Mouse (Mus musculus): Measurements from ENCODE around the gene Hspa2. TPM values are rescaled to one million over a fixed set of nuclear protein-coding genes. Genes with fewer than 3 reads are reported as not detected.

Gene Hspa2
- total RNA-seq (2015; ENCODE audit: low replicate concordance) (0.42 and 4.4 TPM in 2 replicates), total RNA-seq (2017; ENCODE audit: low replicate concordance) (0.68 and 1.8 TPM in 2 replicates)

GRCm38 (mm10) chr12:76403886-76404537 is at the start of gene Hspa2:
Gene Hspa2 (plus strand): TSS chr12:76404176.
- ATAC-seq (replicated peaks; ENCODE audit: low FRiP score, poor library complexity, severe bottlenecking), result peak; percentile 92

- ATAC-seq (replicated peaks; ENCODE audit: low FRiP score, poor library complexity, severe bottlenecking), result no peak
Observed at GRCm38 (mm10) chr12:76360868-76361267, 43.1 kb upstream of the Hspa2 start.

GRCm38 (mm10) chr12:76361405-76362302 is 42.3 kb upstream of the Hspa2 start:
- peak; percentile 73 for ATAC-seq (replicated peaks; ENCODE audit: low FRiP score, poor library complexity, severe bottlenecking)

GRCm38 (mm10) chr12:76362303-76362676 is 41.7 kb upstream of the Hspa2 start:
- peak; percentile 55 for ATAC-seq (replicated peaks; ENCODE audit: low FRiP score, poor library complexity, severe bottlenecking)

GRCm38 (mm10) chr12:76366276-76366675 is 37.7 kb upstream of the Hspa2 start:
- ATAC-seq (replicated peaks; ENCODE audit: low FRiP score, poor library complexity, severe bottlenecking), result no peak

- no peak for ATAC-seq (replicated peaks; ENCODE audit: low FRiP score, poor library complexity, severe bottlenecking)
Observed at GRCm38 (mm10) chr12:76367096-76367995, 36.6 kb upstream of the Hspa2 start.

- ATAC-seq (replicated peaks; ENCODE audit: low FRiP score, poor library complexity, severe bottlenecking), result no peak
Observed at GRCm38 (mm10) chr12:76368201-76368789, 35.7 kb upstream of the Hspa2 start.

- ATAC-seq (replicated peaks; ENCODE audit: low FRiP score, poor library complexity, severe bottlenecking), result 0 out of 2 replicates have a peak, but pooled peaks have one; percentile 28
Observed at GRCm38 (mm10) chr12:76368790-76369205, 35.2 kb upstream of the Hspa2 start.

GRCm38 (mm10) chr12:76369206-76369977 is 34.6 kb upstream of the Hspa2 start, which contains the start of gene Zbtb25:
Gene Zbtb25 (minus strand): TSS chr12:76369602.
- peak; percentile 48 for ATAC-seq (replicated peaks; ENCODE audit: low FRiP score, poor library complexity, severe bottlenecking)

- ATAC-seq (replicated peaks; ENCODE audit: low FRiP score, poor library complexity, severe bottlenecking), result 0 out of 2 replicates have a peak, but pooled peaks have one; percentile 2
Observed at GRCm38 (mm10) chr12:76369978-76370830, 33.8 kb upstream of the Hspa2 start, which contains the start of gene Zbtb1. Gene Zbtb1 (plus strand): TSS chr12:76370266.

GRCm38 (mm10) chr12:76370831-76371571 is 33.0 kb upstream of the Hspa2 start:
- ATAC-seq (replicated peaks; ENCODE audit: low FRiP score, poor library complexity, severe bottlenecking), result peak; percentile 60

- no peak for ATAC-seq (replicated peaks; ENCODE audit: low FRiP score, poor library complexity, severe bottlenecking)
Observed at GRCm38 (mm10) chr12:76372046-76372445, 31.9 kb upstream of the Hspa2 start.

- ATAC-seq (replicated peaks; ENCODE audit: low FRiP score, poor library complexity, severe bottlenecking), result 0 out of 2 replicates have a peak, but pooled peaks have one; percentile 32
Observed at GRCm38 (mm10) chr12:76372881-76373818, 30.8 kb upstream of the Hspa2 start.

GRCm38 (mm10) chr12:76373991-76374390 is 30.0 kb upstream of the Hspa2 start:
- ATAC-seq (replicated peaks; ENCODE audit: low FRiP score, poor library complexity, severe bottlenecking), result no peak

- ATAC-seq (replicated peaks; ENCODE audit: low FRiP score, poor library complexity, severe bottlenecking), result no peak
Observed at GRCm38 (mm10) chr12:76374911-76375310, 29.1 kb upstream of the Hspa2 start.

- 0 out of 2 replicates have a peak, but pooled peaks have one; percentile 25 for ATAC-seq (replicated peaks; ENCODE audit: low FRiP score, poor library complexity, severe bottlenecking)
Observed at GRCm38 (mm10) chr12:76375506-76375905, 28.5 kb upstream of the Hspa2 start.
